Mouse (Mus musculus) adrenal gland, adult 8-10 months (tissue): ENCODE results near the gene Bmp4. TPM values are rescaled to one million over a fixed set of nuclear protein-coding genes. Genes with fewer than 3 reads are reported as not detected.

Source experiments
- DNase-seq: peaks from one replicate; pipeline ENCODE4 v3.0.0; 2022
- total RNA-seq, 4 experiments: library from RNA; stranded (reverse); gene quantifications; 2 replicates each; pipeline ENCODE4 v1.2.4; 2022

The Bmp4 gene
- 10 to 100 TPM in 3 of 4 experiments, 1 to 10 TPM in 1; 9.5 to 20.1 (median 14.0) TPM for total RNA-seq

- DNase-seq, result no peak
These were observed at the start of gene Bmp4 for GRCm38 (mm10) chr14:46390249-46390775. Gene Bmp4, minus strand, starts transcription at chr14:46390669.

- DNase-seq, result no peak
These were observed 49.1 kb upstream of the Bmp4 start for GRCm38 (mm10) chr14:46439461-46440048.

- no peak for DNase-seq
These were observed 46.1 kb upstream of the Bmp4 start for GRCm38 (mm10) chr14:46436471-46437090.

GRCm38 (mm10) chr14:46430231-46430630 lies 39.8 kb upstream of the Bmp4 start:
- no peak for DNase-seq

- no peak for DNase-seq
These were observed 36.8 kb upstream of the Bmp4 start for GRCm38 (mm10) chr14:46427251-46427650.

- DNase-seq, result no peak
These were observed 31.4 kb upstream of the Bmp4 start for GRCm38 (mm10) chr14:46421823-46422222.

GRCm38 (mm10) chr14:46419269-46419668 lies 28.8 kb upstream of the Bmp4 start:
- DNase-seq, result no peak

GRCm38 (mm10) chr14:46418371-46419097 lies 28.1 kb upstream of the Bmp4 start:
- no peak for DNase-seq

- no peak for DNase-seq
These were observed 22.1 kb upstream of the Bmp4 start for GRCm38 (mm10) chr14:46412497-46413000.

- no peak for DNase-seq
These were observed 20.2 kb upstream of the Bmp4 start for GRCm38 (mm10) chr14:46410557-46411120.

GRCm38 (mm10) chr14:46409016-46409415 lies 18.5 kb upstream of the Bmp4 start:
- no peak for DNase-seq

GRCm38 (mm10) chr14:46408319-46408718 lies 17.9 kb upstream of the Bmp4 start:
- no peak for DNase-seq

GRCm38 (mm10) chr14:46399925-46400324 lies 9.5 kb upstream of the Bmp4 start:
- no peak for DNase-seq

- no peak for DNase-seq
These were observed 7.7 kb upstream of the Bmp4 start for GRCm38 (mm10) chr14:46398091-46398695.

GRCm38 (mm10) chr14:46391621-46392170 lies 1.2 kb upstream of the Bmp4 start:
- DNase-seq, result no peak

GRCm38 (mm10) chr14:46389438-46390248 lies 826 bp downstream of the Bmp4 start:
- no peak for DNase-seq

GRCm38 (mm10) chr14:46388636-46389035 lies 1.8 kb downstream of the Bmp4 start:
- DNase-seq, result no peak

- no peak for DNase-seq
These were observed 2.5 kb downstream of the Bmp4 start for GRCm38 (mm10) chr14:46387821-46388481.

- DNase-seq, result peak; percentile 29
These were observed 3.2 kb downstream of the Bmp4 start for GRCm38 (mm10) chr14:46387357-46387671.

- no peak for DNase-seq
These were observed 3.8 kb downstream of the Bmp4 start for GRCm38 (mm10) chr14:46386478-46387356.
